Mouse (Mus musculus): ENCODE data around the gene Pcolce. TPM values are rescaled to one million over a fixed set of nuclear protein-coding genes. Genes with fewer than 3 reads are reported as not detected.

The Pcolce gene
- polyA plus RNA-seq, 2 experiments = 11.6 to 12.2 TPM

DNA sequence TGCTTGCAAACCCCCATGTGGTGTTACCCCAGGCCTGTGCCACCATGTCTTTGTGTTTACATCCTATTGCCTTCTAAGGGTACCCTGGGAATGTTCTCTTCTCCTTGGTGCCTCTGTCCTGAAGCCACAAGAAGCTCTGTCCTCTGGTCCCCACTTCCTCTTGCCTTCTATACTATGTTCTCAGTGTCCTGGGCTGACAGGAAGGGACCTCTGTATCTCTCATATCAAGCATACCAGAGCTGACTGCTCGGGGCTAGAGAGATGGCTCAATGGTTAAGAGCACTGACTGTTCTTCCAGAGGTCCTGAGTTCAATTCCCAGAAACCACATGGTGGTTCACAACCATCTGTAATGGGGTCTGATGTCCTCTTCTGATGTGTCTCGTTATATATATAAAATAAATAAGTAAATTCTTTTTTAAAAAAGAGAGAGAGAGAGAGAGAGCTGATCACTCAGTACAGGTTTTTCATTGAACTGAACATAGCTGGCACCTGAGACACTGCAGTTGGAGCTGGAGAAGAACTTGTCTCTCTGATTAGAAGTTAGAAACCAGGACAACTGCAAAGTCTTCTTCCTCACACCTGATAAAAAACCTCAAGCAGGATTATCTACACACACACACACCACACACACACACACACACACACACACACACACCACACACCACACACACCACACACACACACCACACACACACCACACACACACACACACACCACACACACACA is 15.3 kb downstream of the Pcolce start:
- no peak for DNase-seq (ENCODE audit: low read depth in 3 of 3, low spot score in 3 of 3)
- Histone ChIP-seq H3K27me3 (ENCODE audit: control insufficient read depth, insufficient read depth, low read length) (no peaks in the 10 kb centered on the region), H3K4me1 (replicated peaks; ENCODE audit: control insufficient read depth in 2 of 2, insufficient read depth in 2 of 2, low read length in 1 of 2) (peaks cover 23 to 38% of the 10 kb centered on the region in 2 experiments), H3K9ac (replicated peaks) (no peak overlapping the region), H3K4me3 (ENCODE audit: insufficient read depth in 1 of 2, low read depth in 2 of 2, low read length in 2 of 2) (no peak overlapping the region; a peak in 1 of 4 replicates), H3K36me3 (replicated peaks; ENCODE audit: control insufficient read depth, insufficient read depth, low read depth) (no peaks in the 10 kb centered on the region), H3K27ac (no peak overlapping the region), H3K4me2 (ENCODE audit: low read depth) (no peak overlapping the region), H3K9me3 (ENCODE audit: control insufficient read depth, low read length) (no peaks in the 10 kb centered on the region)
- no peak for ATAC-seq (ENCODE audit: insufficient read depth)
- WGBS (ENCODE audit: insufficient replicate concordance) = 16% methylated on average over 2 of the region's 2 CpGs
- TF ChIP-seq CTCF (IDR thresholded peaks at IDR 0.05; ENCODE audit: low read depth) = no peak
- TF ChIP-seq EP300 (IDR thresholded peaks at IDR 0.05; ENCODE audit: low read depth) = 0 out of 2 replicates have a peak, but pooled peaks have one; percentile 8

DNA sequence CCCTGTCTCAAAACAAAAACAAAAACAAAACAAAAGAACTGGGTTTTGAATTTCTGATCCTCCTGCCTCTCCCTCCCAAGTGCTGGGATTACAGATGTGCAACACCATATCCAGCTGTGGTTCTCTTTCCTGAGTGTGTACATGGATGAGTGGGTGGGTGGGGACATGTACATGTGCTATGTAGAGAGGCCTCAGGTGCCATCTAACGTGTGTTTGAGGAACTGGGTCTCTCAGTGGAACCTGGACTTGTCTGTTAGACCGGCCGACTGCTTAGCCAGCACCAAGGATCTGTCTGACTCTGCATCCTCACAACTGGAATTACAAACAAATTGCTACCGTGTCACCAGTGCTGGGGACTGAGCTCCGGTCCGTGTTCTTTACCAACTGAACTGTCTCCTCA is 16.0 kb downstream of the Pcolce start:
- WGBS (ENCODE audit: insufficient replicate concordance) = 68% methylated on average over 6 of the region's 6 CpGs
- Histone ChIP-seq H3K9ac (replicated peaks) (no peak overlapping the region), H3K4me1 (replicated peaks; ENCODE audit: control insufficient read depth in 2 of 2, insufficient read depth in 2 of 2, low read length in 1 of 2) (peaks cover 23 to 36% of the 10 kb centered on the region in 2 experiments), H3K4me3 (ENCODE audit: insufficient read depth in 1 of 2, low read depth in 2 of 2, low read length in 2 of 2) (no peak overlapping the region), H3K27me3 (ENCODE audit: control insufficient read depth, insufficient read depth, low read length) (no peaks in the 10 kb centered on the region), H3K9me3 (ENCODE audit: control insufficient read depth, low read length) (no peaks in the 10 kb centered on the region), H3K36me3 (replicated peaks; ENCODE audit: control insufficient read depth, insufficient read depth, low read depth) (no peaks in the 10 kb centered on the region), H3K4me2 (ENCODE audit: low read depth) (no peak overlapping the region), H3K27ac (no peak overlapping the region)
- DNase-seq (ENCODE audit: low read depth in 3 of 3, low spot score in 3 of 3) (no peak), ATAC-seq (ENCODE audit: insufficient read depth) (no peak)
- no peak for TF ChIP-seq EP300 (IDR thresholded peaks at IDR 0.05; ENCODE audit: low read depth)
- 0 out of 2 replicates have a peak, but pooled peaks have one; percentile 1 for TF ChIP-seq CTCF (IDR thresholded peaks at IDR 0.05; ENCODE audit: low read depth)

- H3K4me2 ChIP-seq (ENCODE audit: low read depth) = peak overlapping the region; percentile 58
- peaks cover 17 to 32% of the 10 kb centered on the region in 2 experiments for H3K4me1 ChIP-seq (replicated peaks; ENCODE audit: control insufficient read depth in 2 of 2, insufficient read depth in 2 of 2, low read length in 1 of 2)
- H3K9me3 ChIP-seq (ENCODE audit: control insufficient read depth, low read length) = no peaks in the 10 kb centered on the region
- 0 out of 2 replicates have a peak overlapping the region, but pooled peaks have one; percentile 5 for H3K9ac ChIP-seq (replicated peaks)
- H3K27me3 ChIP-seq (ENCODE audit: control insufficient read depth, insufficient read depth, low read length) = no peaks in the 10 kb centered on the region
- TF ChIP-seq EP300 (IDR thresholded peaks at IDR 0.05; ENCODE audit: low read depth) (no peak), CTCF (IDR thresholded peaks at IDR 0.05; ENCODE audit: low read depth) (no peak)
- H3K36me3 ChIP-seq (replicated peaks; ENCODE audit: control insufficient read depth, insufficient read depth, low read depth) = no peaks in the 10 kb centered on the region
- WGBS (ENCODE audit: insufficient replicate concordance) = 24% methylated on average over 30 of the region's 30 CpGs
- ATAC-seq (ENCODE audit: insufficient read depth) = no peak
- H3K27ac ChIP-seq = no peak overlapping the region; the same call in 1 of the 2 replicates
- DNase-seq (ENCODE audit: low read depth in 3 of 3, low spot score in 3 of 3) = peak in 1 of 3 experiments; percentile 47
- peak overlapping the region; percentile 31 to 37; a peak in 3 of 4 replicates for H3K4me3 ChIP-seq (ENCODE audit: insufficient read depth in 1 of 2, low read depth in 2 of 2, low read length in 2 of 2)
These were observed 16.9 kb downstream of the Pcolce start for GRCm38 (mm10) chr5:137596601-137597261.

GRCm38 (mm10) chr5:137595921-137596320 is 17.7 kb downstream of the Pcolce start:
- no peak for TF ChIP-seq CTCF (IDR thresholded peaks at IDR 0.05; ENCODE audit: low read depth)
- TF ChIP-seq EP300 (IDR thresholded peaks at IDR 0.05; ENCODE audit: low read depth) = no peak
- no peak for DNase-seq (ENCODE audit: low read depth in 3 of 3, low spot score in 3 of 3)
- Histone ChIP-seq H3K4me1 (replicated peaks; ENCODE audit: control insufficient read depth in 2 of 2, insufficient read depth in 2 of 2, low read length in 1 of 2) (peaks cover 17 to 32% of the 10 kb centered on the region in 2 experiments), H3K9ac (replicated peaks) (no peak overlapping the region), H3K27ac (no peak overlapping the region), H3K36me3 (replicated peaks; ENCODE audit: control insufficient read depth, insufficient read depth, low read depth) (no peaks in the 10 kb centered on the region), H3K4me3 (ENCODE audit: insufficient read depth in 1 of 2, low read depth in 2 of 2, low read length in 2 of 2) (no peak overlapping the region), H3K27me3 (ENCODE audit: control insufficient read depth, insufficient read depth, low read length) (no peaks in the 10 kb centered on the region), H3K9me3 (ENCODE audit: control insufficient read depth, low read length) (no peaks in the 10 kb centered on the region), H3K4me2 (ENCODE audit: low read depth) (no peak overlapping the region)
- 80% methylated on average over 7 of the region's 7 CpGs for WGBS (ENCODE audit: insufficient replicate concordance)
- no peak for ATAC-seq (ENCODE audit: insufficient read depth)

- WGBS (ENCODE audit: insufficient replicate concordance) = 74% methylated on average over 5 of the region's 5 CpGs
- TF ChIP-seq CTCF (IDR thresholded peaks at IDR 0.05; ENCODE audit: low read depth) (no peak), EP300 (IDR thresholded peaks at IDR 0.05; ENCODE audit: low read depth) (no peak)
- Histone ChIP-seq H3K4me2 (ENCODE audit: low read depth) (no peak overlapping the region), H3K27ac (no peak overlapping the region), H3K9ac (replicated peaks) (no peak overlapping the region), H3K4me1 (replicated peaks; ENCODE audit: control insufficient read depth in 2 of 2, insufficient read depth in 2 of 2, low read length in 1 of 2) (no peaks in the 10 kb centered on the region), H3K36me3 (replicated peaks; ENCODE audit: control insufficient read depth, insufficient read depth, low read depth) (no peaks in the 10 kb centered on the region; the same call in 1 of the 2 replicates), H3K4me3 (ENCODE audit: insufficient read depth in 1 of 2, low read depth in 2 of 2, low read length in 2 of 2) (no peak overlapping the region), H3K27me3 (ENCODE audit: control insufficient read depth, insufficient read depth, low read length) (no peaks in the 10 kb centered on the region), H3K9me3 (ENCODE audit: control insufficient read depth, low read length) (no peaks in the 10 kb centered on the region; the same call in 1 of the 2 replicates)
- ATAC-seq (ENCODE audit: insufficient read depth) (no peak), DNase-seq (ENCODE audit: low read depth in 3 of 3, low spot score in 3 of 3) (no peak)
These were observed 23.1 kb downstream of the Pcolce start for GRCm38 (mm10) chr5:137590507-137590906.

All from liver, embryonic 14.5 days (tissue).